Mouse (Mus musculus) layer of hippocampus, adult 2 months (tissue): ENCODE measurements around the gene Pcbp4. TPM values are rescaled to one million over a fixed set of nuclear protein-coding genes. Genes with fewer than 3 reads are reported as not detected.

Source experiments
- DNase-seq, 2 experiments: peaks; one replicate each; pipeline ENCODE4 v3.0.0; 2022; ENCODE audit warnings: low spot score in 2 of 2
- H3K27ac ChIP-seq: fragments of 200-600 bp; 2 replicates; pipeline ENCODE4 v1.8.1; 2022
- H3K4me3 ChIP-seq: fragments of 200-600 bp; 2 replicates; pipeline ENCODE4 v1.8.1; 2022; ENCODE audit warnings: mild to moderate bottlenecking
- CTCF ChIP-seq: fragments of 200-600 bp; conservative IDR thresholded peaks from 2 replicates; pipeline ENCODE4 v1.8.1; 2022; ENCODE audit warnings: antibody characterized with exemption, mild to moderate bottlenecking, moderate library complexity
- long read RNA-seq, 2 experiments: library from polyadenylated mRNA; stranded (forward); transcript quantifications; one replicate each; pipeline ENCODE4 v2.0.0; 2021; ENCODE audit warnings: borderline mapping rate in 2 of 2
- total RNA-seq, 2 experiments: library from RNA; stranded (reverse); gene quantifications; 2 replicates each; pipeline ENCODE4 v1.2.3; 2021

Gene Pcbp4
- 100 to 1,000 TPM; 187 to 205 TPM for total RNA-seq
- long read RNA-seq, experiment 1, transcript Pcbp4-201 (13 exons, 2,035 nt) = major isoform, 75 of 148 reads
- long read RNA-seq, experiment 1, partial matches to known transcripts = 29 of 148 reads
- long read RNA-seq, experiment 1, other reads (novel, unspliced or antisense) = 44 of 148 reads
- long read RNA-seq, experiment 2, transcript Pcbp4-201 (13 exons, 2,035 nt) = major isoform, 109 of 177 reads
- long read RNA-seq, experiment 2, partial matches to known transcripts = 28 of 177 reads
- long read RNA-seq, experiment 2, other reads (novel, unspliced or antisense) = 40 of 177 reads

DNA sequence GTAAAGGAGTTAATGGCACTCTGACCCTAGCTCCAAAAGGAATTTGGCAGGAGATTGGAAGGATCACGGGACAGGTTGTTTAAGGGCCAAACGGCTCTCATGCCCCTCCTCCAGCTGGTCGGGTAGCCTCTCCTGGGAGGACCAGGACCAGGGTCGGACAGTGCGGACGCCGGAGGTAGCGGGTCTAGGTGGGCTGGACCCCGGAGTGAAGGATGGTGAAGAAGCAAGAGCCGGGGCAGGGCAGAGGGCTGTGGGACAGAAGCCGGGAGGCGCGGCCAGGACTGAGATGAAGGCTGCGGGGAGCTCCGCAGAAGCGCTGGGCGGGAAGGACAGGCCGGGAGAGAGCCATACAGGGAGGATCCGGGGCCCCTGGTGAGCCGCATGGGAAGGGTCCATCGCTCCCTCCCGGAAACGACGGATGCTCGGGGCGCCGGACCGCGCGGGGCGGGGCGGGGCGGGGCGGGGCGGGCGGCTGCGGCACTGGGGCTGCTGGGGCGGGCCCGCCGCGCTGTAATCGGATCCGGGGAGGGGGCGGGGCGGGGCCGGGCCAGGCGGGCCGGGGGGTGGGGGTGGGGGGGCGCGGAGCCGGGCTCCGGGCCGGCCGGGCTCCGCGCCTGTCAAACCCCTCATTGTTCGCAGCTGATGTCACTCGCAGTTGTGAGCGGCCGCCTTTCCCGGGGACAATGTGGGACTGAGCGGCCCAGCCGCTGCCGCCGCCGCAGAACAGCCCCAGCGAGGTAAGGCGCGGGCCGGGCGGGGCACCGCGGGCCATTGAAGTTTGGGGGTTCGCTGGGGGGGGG lies at the start of gene Pcbp4:
Gene Pcbp4 (plus strand): TSS at position 21 of the 800 bp plus-strand sequence.
- no peak for TF ChIP-seq CTCF
- H3K27ac ChIP-seq = peak within 1 kb of the TSS; percentile 97
- peak within 1 kb of the TSS; percentile 72 for H3K4me3 ChIP-seq
- peak in 1 of 2 experiments; percentile 58 for DNase-seq

- TF ChIP-seq CTCF = no peak
- H3K4me3 ChIP-seq = no peak overlapping the region
- DNase-seq = no peak
- no peak overlapping the region for H3K27ac ChIP-seq
These were observed 47.8 kb upstream of the Pcbp4 start for GRCm38 (mm10) chr9:106405275-106405674.

DNA sequence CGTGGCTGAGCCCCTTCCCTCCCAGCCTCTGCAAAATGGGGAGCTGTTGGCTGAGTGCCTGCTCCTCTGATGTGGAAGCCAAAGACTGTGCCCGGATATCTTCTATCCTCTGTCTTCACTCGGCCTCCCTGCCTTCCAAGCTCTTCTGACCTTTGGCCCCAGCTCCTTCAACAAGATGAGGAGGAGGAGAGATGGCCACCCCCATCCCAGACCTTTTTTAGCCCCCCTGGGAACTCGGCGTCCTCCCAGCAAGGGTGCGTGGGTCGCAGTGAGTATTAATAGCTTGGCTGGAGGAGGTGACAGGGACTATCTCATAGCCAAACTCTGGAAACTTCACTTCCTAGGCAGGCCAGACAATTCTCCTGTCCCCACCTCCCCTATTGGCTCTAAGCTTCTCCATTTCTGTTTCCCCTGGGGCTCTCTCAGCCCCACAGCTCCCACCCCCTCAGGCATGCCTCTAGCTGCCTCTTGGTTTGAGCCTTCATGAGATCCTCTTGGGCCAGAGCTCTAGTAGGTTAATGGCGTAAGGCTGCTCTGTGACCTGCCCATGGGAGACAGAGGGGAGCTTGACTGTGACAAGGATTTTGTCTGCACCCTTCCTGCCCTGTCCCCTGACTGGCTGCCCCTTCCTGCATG lies 46.5 kb upstream of the Pcbp4 start:
- Histone ChIP-seq H3K4me3 (no peak overlapping the region), H3K27ac (peak overlapping the region; percentile 57)
- no peak for TF ChIP-seq CTCF
- DNase-seq = no peak

- Histone ChIP-seq H3K4me3 (no peak overlapping the region), H3K27ac (no peak overlapping the region)
- no peak for DNase-seq
- peak; percentile 52 for TF ChIP-seq CTCF
These were observed 44.0 kb upstream of the Pcbp4 start for GRCm38 (mm10) chr9:106409096-106409495.

DNA sequence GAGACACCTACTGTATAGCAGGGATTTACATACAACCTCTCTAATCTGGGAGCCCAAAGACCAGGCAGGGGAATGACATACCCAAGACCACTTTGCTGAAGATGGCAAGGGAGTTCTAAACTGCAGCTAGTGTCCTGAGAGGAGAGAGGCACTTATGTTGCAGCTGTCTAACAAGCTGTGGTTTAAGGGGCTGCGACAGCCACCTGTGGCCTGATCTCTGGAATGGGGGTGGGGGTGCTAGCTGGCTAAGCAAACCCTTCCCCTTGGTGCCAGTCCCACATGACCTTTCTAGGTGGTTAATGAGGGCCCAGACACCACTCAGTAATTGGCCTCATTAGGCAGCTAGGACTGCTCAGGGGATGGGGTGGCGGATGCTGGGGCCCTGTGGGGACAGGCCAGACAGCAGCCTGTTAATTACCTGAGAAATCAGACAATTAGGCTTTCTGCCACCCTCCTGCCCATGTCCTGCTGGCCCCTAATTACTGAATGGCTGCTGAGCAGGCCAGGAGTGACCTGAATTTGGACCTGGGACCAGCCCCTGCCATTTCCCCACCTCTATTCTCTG lies 42.9 kb upstream of the Pcbp4 start:
- Histone ChIP-seq H3K27ac (no peak overlapping the region), H3K4me3 (no peak overlapping the region)
- DNase-seq = no peak
- TF ChIP-seq CTCF = no peak

GRCm38 (mm10) chr9:106411091-106411594 lies 41.9 kb upstream of the Pcbp4 start:
- TF ChIP-seq CTCF = no peak
- Histone ChIP-seq H3K4me3 (no peak overlapping the region), H3K27ac (no peak overlapping the region; the same call in 1 of the 2 replicates)
- no peak for DNase-seq

DNA sequence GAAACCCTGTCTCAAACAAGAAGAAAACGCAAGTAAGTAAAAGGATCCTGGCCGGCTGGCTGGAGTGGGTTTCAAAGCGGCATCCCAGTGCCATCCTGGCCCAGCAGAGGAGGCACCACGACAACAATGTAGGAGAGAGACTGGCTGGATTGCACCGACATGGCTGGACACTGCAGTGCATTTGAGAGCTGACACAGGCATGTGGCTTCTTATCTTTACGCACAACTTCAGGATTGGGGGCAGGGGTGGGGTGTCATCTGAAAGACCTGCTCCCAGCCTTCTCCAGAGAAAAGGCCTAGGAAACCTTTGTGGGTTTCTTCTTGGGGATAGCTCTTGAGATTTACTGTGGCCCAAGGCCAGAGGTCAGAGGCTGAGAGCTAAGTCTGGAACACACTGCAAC lies 41.4 kb upstream of the Pcbp4 start:
- no peak for DNase-seq
- Histone ChIP-seq H3K4me3 (no peak overlapping the region), H3K27ac (no peak overlapping the region)
- TF ChIP-seq CTCF = no peak

DNA sequence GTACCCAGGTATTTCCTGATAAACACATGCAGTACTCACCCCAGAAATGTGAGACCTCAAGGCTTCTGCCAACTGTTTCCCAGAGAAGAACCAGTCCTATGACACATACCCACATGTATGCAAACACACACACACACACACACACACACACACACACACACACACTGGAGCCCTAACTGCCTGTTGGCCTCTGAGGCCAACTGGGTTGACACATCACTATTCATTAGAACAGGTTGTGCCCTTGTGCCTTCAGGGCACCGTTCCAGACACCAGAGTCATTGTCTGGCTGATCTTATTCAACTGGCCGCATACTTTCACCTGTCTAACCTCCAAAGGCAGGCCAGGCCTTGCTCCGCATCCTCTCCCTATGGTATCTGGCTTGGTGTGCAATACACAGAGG lies 40.9 kb upstream of the Pcbp4 start:
- no peak for DNase-seq
- Histone ChIP-seq H3K27ac (no peak overlapping the region), H3K4me3 (no peak overlapping the region)
- no peak for TF ChIP-seq CTCF

DNA sequence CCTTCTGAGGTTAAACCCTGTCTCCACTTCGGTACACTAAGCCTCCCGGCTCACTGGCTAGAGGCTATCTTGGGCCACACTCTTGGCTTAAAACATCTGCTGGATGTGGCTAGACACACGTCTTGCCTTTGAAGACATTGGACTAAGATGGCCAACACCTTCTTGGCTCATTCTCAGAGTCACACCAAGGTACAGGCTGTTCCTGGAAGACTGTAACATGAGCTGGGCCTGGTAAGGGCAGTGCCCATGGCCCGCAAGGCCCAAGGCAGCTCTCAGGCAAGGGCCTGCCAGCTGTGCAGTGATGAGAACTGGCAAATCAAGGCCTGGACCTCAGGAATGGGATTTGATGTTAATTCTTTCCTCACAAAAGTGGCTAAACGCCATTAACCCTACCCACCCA lies 39.5 kb upstream of the Pcbp4 start:
- H3K4me3 ChIP-seq = no peak overlapping the region
- H3K27ac ChIP-seq = no peak overlapping the region
- no peak for TF ChIP-seq CTCF
- no peak for DNase-seq

DNA sequence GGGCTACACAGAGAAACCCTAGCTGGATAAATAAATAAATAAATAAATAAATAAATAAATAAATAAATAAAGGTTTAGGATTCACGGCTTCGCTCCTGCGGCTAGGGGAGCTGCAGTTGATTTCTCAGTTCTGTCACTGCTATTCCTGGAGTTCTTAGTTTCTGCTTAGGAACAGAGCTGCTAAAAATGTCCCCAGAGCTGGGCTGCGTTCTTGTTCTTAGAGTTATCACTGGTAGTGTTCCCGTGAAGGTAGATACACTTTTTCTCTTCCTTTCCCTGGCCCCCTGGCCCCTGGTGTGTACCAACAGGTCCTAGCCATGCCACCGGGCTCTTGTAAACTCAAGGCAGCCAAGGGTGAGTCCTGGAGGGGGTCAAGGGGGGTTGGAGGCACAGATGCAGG lies 36.3 kb upstream of the Pcbp4 start:
- Histone ChIP-seq H3K27ac (peak overlapping the region; percentile 78), H3K4me3 (no peak overlapping the region)
- TF ChIP-seq CTCF = 0 out of 2 replicates have a peak, but pooled peaks have one; percentile 7
- no peak for DNase-seq

DNA sequence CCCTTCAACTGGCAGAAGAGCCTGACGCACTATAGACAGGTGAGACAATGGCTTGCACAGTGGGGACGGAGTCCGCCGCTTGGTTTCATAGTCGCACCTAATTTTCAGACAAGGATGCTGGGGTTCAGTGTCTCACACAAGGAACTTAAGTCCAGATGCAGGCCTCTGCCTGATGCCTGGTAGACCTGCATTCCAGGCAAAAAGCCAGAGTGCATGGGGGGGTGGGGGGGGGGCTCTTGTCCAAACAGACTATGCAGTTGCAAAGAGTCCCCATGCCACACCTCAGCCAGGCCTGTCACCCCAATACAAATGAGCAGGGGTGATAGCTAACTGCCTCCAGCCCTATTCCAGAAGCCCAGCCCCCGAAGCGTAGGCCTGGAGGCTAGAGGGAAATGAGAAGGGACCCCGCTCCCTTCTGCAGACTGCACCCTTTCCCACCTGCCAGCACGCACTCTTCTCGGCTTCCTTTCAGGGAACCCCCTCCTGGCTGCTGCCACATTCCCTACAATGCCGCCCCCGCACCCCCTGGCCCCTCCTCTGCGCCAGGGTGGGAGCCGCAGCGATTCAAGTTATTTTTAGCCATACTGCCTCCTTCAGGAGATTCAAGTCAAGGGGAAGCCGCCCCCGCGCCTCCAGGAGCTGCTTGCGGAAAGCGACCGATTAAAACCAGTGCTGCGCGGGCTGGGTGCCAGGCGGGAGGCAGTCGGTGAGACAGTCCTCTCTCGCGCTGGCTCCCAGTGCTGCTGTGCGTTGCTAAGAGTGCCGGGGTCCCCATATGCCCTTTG lies 35.1 kb upstream of the Pcbp4 start:
- Histone ChIP-seq H3K4me3 (peak overlapping the region; percentile 42), H3K27ac (peak overlapping the region; percentile 78)
- peak; percentile 65 for TF ChIP-seq CTCF
- peak; percentile 86 to 92 for DNase-seq

DNA sequence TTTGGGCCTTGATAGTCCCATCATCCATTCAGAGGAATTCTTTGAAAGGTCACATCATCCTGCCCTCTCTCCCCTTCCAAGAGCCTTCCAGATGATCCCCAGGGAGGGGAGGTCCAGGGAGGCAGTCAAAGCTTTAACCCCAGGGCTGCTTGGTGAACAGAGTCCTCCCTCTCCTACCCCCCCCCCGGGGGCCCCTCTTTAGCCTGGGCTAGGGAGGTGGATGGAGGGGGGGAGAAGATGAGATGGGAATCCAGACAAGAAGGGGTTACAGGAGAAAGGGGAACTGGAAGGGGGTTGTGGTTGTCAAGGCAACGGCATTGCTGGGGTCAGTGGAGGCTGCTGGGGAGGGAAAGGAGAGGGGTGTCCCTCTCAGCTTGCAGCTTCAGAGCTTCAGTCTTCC lies 32.5 kb upstream of the Pcbp4 start:
- H3K27ac ChIP-seq = peak overlapping the region; percentile 84; the same call in 1 of the 2 replicates
- no peak for TF ChIP-seq CTCF

More for the DNA sequence above, 32.5 kb upstream of the Pcbp4 start:
- DNase-seq = no peak
- no peak overlapping the region for H3K4me3 ChIP-seq
